Mouse (Mus musculus): ENCODE data around the gene Spin2f.
"Not testable (repeated sequence)": the region's sequence is repeated elsewhere in the genome, so short reads cannot be mapped to it uniquely, and the experiment has no call there.

- not testable (repeated sequence) for TF ChIP-seq CTCF (IDR thresholded peaks at IDR 0.05; ENCODE audit: control insufficient read depth, insufficient read depth, low read length); POLR2A (IDR thresholded peaks at IDR 0.05; ENCODE audit: borderline replicate concordance, control insufficient read depth, low read depth, low read length)
Measured at GRCm38 (mm10) chrX:31235088-31235487, 18.6 kb upstream of the Spin2f start.

All from bone marrow, adult 2 months (tissue).